Mouse (Mus musculus): ENCODE results near the gene Tmem127.

DNA sequence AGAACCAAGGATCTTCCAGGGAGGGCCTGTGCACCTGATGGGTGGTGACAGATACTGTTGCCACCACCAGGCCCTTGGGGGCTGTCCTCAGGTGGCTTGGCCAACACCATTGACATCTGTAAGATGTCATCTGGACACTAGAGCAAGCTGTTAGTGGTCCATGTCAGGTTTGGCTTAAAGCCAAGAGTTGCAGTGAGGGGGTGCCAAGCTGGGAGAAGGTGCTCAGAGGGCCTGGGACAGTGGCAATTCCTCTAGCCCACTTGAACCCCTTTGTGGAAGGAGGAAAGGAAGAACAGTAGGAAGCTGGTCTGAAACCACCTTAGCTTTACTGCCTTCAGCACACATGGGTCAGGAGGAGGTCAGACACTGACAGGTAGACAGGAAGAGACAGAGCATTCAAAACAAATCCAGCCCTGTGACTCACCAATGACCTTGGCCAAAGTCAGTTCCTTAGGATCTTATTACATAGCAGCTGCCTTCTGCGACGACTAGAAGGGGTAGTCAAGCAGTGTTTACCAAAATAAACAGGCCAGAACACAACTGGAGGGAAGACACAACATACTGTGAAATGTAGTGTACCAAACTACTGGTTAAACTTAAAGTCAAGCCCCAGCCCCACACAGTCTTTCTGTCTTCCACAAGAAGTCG, 4.3 kb downstream of the Tmem127 start:
- TF ChIP-seq POLR2A (IDR thresholded peaks at IDR 0.05; ENCODE audit: borderline replicate concordance, low read depth, low read length) = no peak
- TF ChIP-seq CTCF (IDR thresholded peaks at IDR 0.05; ENCODE audit: low read depth, low read length) = no peak
